Mouse (Mus musculus): ENCODE results near the gene Mrgpra1. TPM values are rescaled to one million over a fixed set of nuclear protein-coding genes. Genes with fewer than 3 reads are reported as not detected.
"Not testable (repeated sequence)": the region's sequence is repeated elsewhere in the genome, so short reads cannot be mapped to it uniquely, and the experiment has no call there.

Mrgpra1 gene
- polyA plus RNA-seq (2016; fragmentation: Nextera tagmentation; extraction: Ambion mirVana): not detected in 2 replicates

- peaks cover 15% of the 10 kb centered on the region; the same call in 1 of the 2 replicates for H3K9me3 ChIP-seq (replicated peaks)
- no peak within 1 kb of the TSS for H3K27ac ChIP-seq
- H3K36me3 ChIP-seq: no peaks in the 10 kb centered on the region
- WGBS: 84% methylated on average over 1 of the region's 1 CpGs
- H3K4me3 ChIP-seq: no peak within 1 kb of the TSS
- no peaks in the 10 kb centered on the region for H3K4me1 ChIP-seq
- no peak for DNase-seq (ENCODE audit: low spot score)
- no peaks in the 10 kb centered on the region for H3K27me3 ChIP-seq (ENCODE audit: low read depth, poor library complexity, severe bottlenecking)
These were observed at the start of gene Mrgpra1 for GRCm38 (mm10) chr7:47354140-47354539. TSS of gene Mrgpra1 (minus strand) at chr7:47354240.

GRCm38 (mm10) chr7:47401125-47401524 lies 47.1 kb upstream of the Mrgpra1 start:
- no peak overlapping the region for H3K4me3 ChIP-seq
- H3K9me3 ChIP-seq (replicated peaks): no peaks in the 10 kb centered on the region
- DNase-seq (ENCODE audit: low spot score): no peak
- no peak overlapping the region for H3K27ac ChIP-seq
- H3K27me3 ChIP-seq (ENCODE audit: low read depth, poor library complexity, severe bottlenecking): no peaks in the 10 kb centered on the region
- H3K36me3 ChIP-seq: no peaks in the 10 kb centered on the region
- no peaks in the 10 kb centered on the region for H3K4me1 ChIP-seq

- no peaks in the 10 kb centered on the region for H3K36me3 ChIP-seq
- H3K9me3 ChIP-seq (replicated peaks): peaks cover 5% of the 10 kb centered on the region; the same call in 1 of the 2 replicates
- H3K4me3 ChIP-seq: no peak overlapping the region
- DNase-seq (ENCODE audit: low spot score): no peak
- H3K27me3 ChIP-seq (ENCODE audit: low read depth, poor library complexity, severe bottlenecking): no peaks in the 10 kb centered on the region
- no peaks in the 10 kb centered on the region for H3K4me1 ChIP-seq
- 72% methylated on average over 3 of the region's 3 CpGs for WGBS
- no peak overlapping the region for H3K27ac ChIP-seq
These were observed 5.6 kb downstream of the Mrgpra1 start for GRCm38 (mm10) chr7:47348421-47348820.

- Histone ChIP-seq H3K4me1 (no peaks in the 10 kb centered on the region), H3K27ac (no peak overlapping the region), H3K36me3 (no peaks in the 10 kb centered on the region), H3K9me3 (replicated peaks) (peaks cover 5% of the 10 kb centered on the region; the same call in 1 of the 2 replicates), H3K4me3 (no peak overlapping the region), H3K27me3 (ENCODE audit: low read depth, poor library complexity, severe bottlenecking) (no peaks in the 10 kb centered on the region)
- WGBS: 90% methylated on average over 4 of the region's 4 CpGs
- no peak for DNase-seq (ENCODE audit: low spot score)
These were observed 8.0 kb downstream of the Mrgpra1 start for GRCm38 (mm10) chr7:47345905-47346478.

GRCm38 (mm10) chr7:47341887-47342286 lies 12.2 kb downstream of the Mrgpra1 start:
- H3K27ac ChIP-seq; H3K36me3 ChIP-seq; H3K4me1 ChIP-seq; DNase-seq (ENCODE audit: low spot score); H3K4me3 ChIP-seq; H3K27me3 ChIP-seq (ENCODE audit: low read depth, poor library complexity, severe bottlenecking); H3K9me3 ChIP-seq (replicated peaks): not testable (repeated sequence)
- 85% methylated on average over 3 of the region's 3 CpGs for WGBS

GRCm38 (mm10) chr7:47341389-47341788 lies 12.7 kb downstream of the Mrgpra1 start:
- H3K27ac ChIP-seq; H3K27me3 ChIP-seq (ENCODE audit: low read depth, poor library complexity, severe bottlenecking); H3K4me3 ChIP-seq; H3K36me3 ChIP-seq; H3K4me1 ChIP-seq; H3K9me3 ChIP-seq (replicated peaks); DNase-seq (ENCODE audit: low spot score): not testable (repeated sequence)
- 73% methylated on average over 3 of the region's 3 CpGs for WGBS

- Histone ChIP-seq H3K4me1 (no peaks in the 10 kb centered on the region), H3K27ac (no peak overlapping the region), H3K36me3 (no peaks in the 10 kb centered on the region), H3K4me3 (no peak overlapping the region), H3K27me3 (ENCODE audit: low read depth, poor library complexity, severe bottlenecking) (no peaks in the 10 kb centered on the region), H3K9me3 (replicated peaks) (no peaks in the 10 kb centered on the region; the same call in 1 of the 2 replicates)
- no peak for DNase-seq (ENCODE audit: low spot score)
- WGBS: 63% methylated on average over 1 of the region's 1 CpGs
These were observed 35.7 kb downstream of the Mrgpra1 start for GRCm38 (mm10) chr7:47318299-47318698.

- WGBS: 39% methylated on average over 4 of the region's 4 CpGs
These were observed 41.8 kb downstream of the Mrgpra1 start for GRCm38 (mm10) chr7:47312289-47312688.

GRCm38 (mm10) chr7:47309855-47310254 lies 44.2 kb downstream of the Mrgpra1 start:
- DNase-seq (ENCODE audit: low spot score): no peak
- H3K4me1 ChIP-seq: no peaks in the 10 kb centered on the region
- 95% methylated on average over 10 of the region's 10 CpGs for WGBS
- H3K27me3 ChIP-seq (ENCODE audit: low read depth, poor library complexity, severe bottlenecking): no peaks in the 10 kb centered on the region
- H3K9me3 ChIP-seq (replicated peaks): peaks cover 2% of the 10 kb centered on the region; the same call in 1 of the 2 replicates
- H3K4me3 ChIP-seq: no peak overlapping the region
- no peak overlapping the region for H3K27ac ChIP-seq
- no peaks in the 10 kb centered on the region for H3K36me3 ChIP-seq

More at GRCm38 (mm10) chr7:47312289-47312688, 41.8 kb downstream of the Mrgpra1 start:
- Histone ChIP-seq H3K27ac (no peak overlapping the region), H3K27me3 (ENCODE audit: low read depth, poor library complexity, severe bottlenecking) (no peaks in the 10 kb centered on the region), H3K36me3 (no peaks in the 10 kb centered on the region), H3K4me3 (no peak overlapping the region), H3K9me3 (replicated peaks) (no peaks in the 10 kb centered on the region; the same call in 1 of the 2 replicates), H3K4me1 (no peaks in the 10 kb centered on the region)
- no peak for DNase-seq (ENCODE audit: low spot score)

GRCm38 (mm10) chr7:47304661-47305060 lies 49.4 kb downstream of the Mrgpra1 start:
- WGBS: 85% methylated on average over 5 of the region's 6 CpGs

GRCm38 (mm10) chr7:47299612-47300011 lies 54.4 kb downstream of the Mrgpra1 start:
- not testable (repeated sequence) for H3K4me3 ChIP-seq; H3K4me1 ChIP-seq; H3K27ac ChIP-seq; H3K36me3 ChIP-seq; DNase-seq (ENCODE audit: low spot score); H3K9me3 ChIP-seq (replicated peaks); H3K27me3 ChIP-seq (ENCODE audit: low read depth, poor library complexity, severe bottlenecking)

More at GRCm38 (mm10) chr7:47304661-47305060, 49.4 kb downstream of the Mrgpra1 start:
- H3K27ac ChIP-seq; DNase-seq (ENCODE audit: low spot score); H3K27me3 ChIP-seq (ENCODE audit: low read depth, poor library complexity, severe bottlenecking); H3K9me3 ChIP-seq (replicated peaks); H3K36me3 ChIP-seq; H3K4me3 ChIP-seq; H3K4me1 ChIP-seq: not testable (repeated sequence)
